Mouse (Mus musculus): ENCODE data around the gene Flvcr2. TPM values are rescaled to one million over a fixed set of nuclear protein-coding genes. Genes with fewer than 3 reads are reported as not detected.

Flvcr2 gene
- total and polyA plus RNA-seq, 3 experiments: 0.07 TPM; not detected in 2

- Histone ChIP-seq H3K4me3 (ENCODE audit: control insufficient read depth in 1 of 2, insufficient read depth in 1 of 2, low read depth in 2 of 2, low read length in 2 of 2) (no peak overlapping the region), H3K36me3 (ENCODE audit: control insufficient read depth in 1 of 2, insufficient read depth in 2 of 2, low read length in 2 of 2) (peaks cover 0 to 2% of the 10 kb centered on the region in 2 experiments; a peak in 1 of 4 replicates), H3K79me2 (ENCODE audit: control insufficient read depth, insufficient read depth, low read length, poor library complexity) (no peaks in the 10 kb centered on the region), H3K4me1 (ENCODE audit: control insufficient read depth in 1 of 2, insufficient read depth in 2 of 2, low read length in 2 of 2) (peaks cover 0 to 2% of the 10 kb centered on the region in 2 experiments; a peak in 2 of 4 replicates), H3K9ac (ENCODE audit: control insufficient read depth, low read depth, low read length, poor library complexity, severe bottlenecking) (no peak overlapping the region), H3K9me3 (replicated peaks; ENCODE audit: insufficient read depth, low read length) (no peaks in the 10 kb centered on the region), H3K27me3 (ENCODE audit: control insufficient read depth in 1 of 2, insufficient read depth in 2 of 2, low read length in 2 of 2) (peaks cover 0 to 6% of the 10 kb centered on the region in 2 experiments; a peak in 2 of 4 replicates), H3K27ac (ENCODE audit: control insufficient read depth, low read depth, low read length) (no peak overlapping the region)
- peak; percentile 76 for TF ChIP-seq SMC3 (IDR thresholded peaks at IDR 0.05; ENCODE audit: low read depth, low read length)
- TF ChIP-seq POLR2AphosphoS5 (IDR thresholded peaks at IDR 0.05; ENCODE audit: borderline replicate concordance, low read depth, low read length): no peak
- no peak for TF ChIP-seq JUND (IDR thresholded peaks at IDR 0.05; ENCODE audit: low read depth, low read length)
- no peak for TF ChIP-seq USF2 (IDR thresholded peaks at IDR 0.05; ENCODE audit: borderline replicate concordance in 1 of 2, insufficient read depth in 1 of 2, low read depth in 1 of 2, low read length in 2 of 2)
- TF ChIP-seq ZC3H11A (IDR thresholded peaks at IDR 0.05; ENCODE audit: low read depth, low read length): peak; percentile 64
- TF ChIP-seq BHLHE40 (IDR thresholded peaks at IDR 0.05; ENCODE audit: borderline replicate concordance, low read depth, low read length): 0 out of 2 replicates have a peak, but pooled peaks have one; percentile 48
- peak; percentile 77 for TF ChIP-seq RAD21 (IDR thresholded peaks at IDR 0.05; ENCODE audit: low read depth, low read length)
- no peak for TF ChIP-seq CHD2 (IDR thresholded peaks at IDR 0.05; ENCODE audit: low read length)
- no peak for TF ChIP-seq ZMIZ1 (IDR thresholded peaks at IDR 0.05; ENCODE audit: low read depth, low read length)
- peak; percentile 63; the same call in 1 of the 2 replicates for TF ChIP-seq USF1 (IDR thresholded peaks at IDR 0.05; ENCODE audit: low read depth, low read length)
- TF ChIP-seq MAX (IDR thresholded peaks at IDR 0.05; ENCODE audit: low read length): peak; percentile 81
- peak; percentile 70; the same call in 1 of the 2 replicates for TF ChIP-seq MYC (IDR thresholded peaks at IDR 0.05; ENCODE audit: low read depth, low read length)
- peak; percentile 87 to 98 (median 91) for TF ChIP-seq CTCF (IDR thresholded peaks at IDR 0.05 in 2 of 3, conservative IDR thresholded peaks at IDR 0.05 in 1 of 3; ENCODE audit: control insufficient read depth in 1 of 3, insufficient read depth in 1 of 3, low read depth in 2 of 3, low read length in 3 of 3, poor library complexity in 1 of 3, severe bottlenecking in 1 of 3)
- DNase-seq (ENCODE audit: low read depth, low spot score): peak; percentile 53
These were observed 17.1 kb upstream of the Flvcr2 start for GRCm38 (mm10) chr12:85729022-85729944.

- Histone ChIP-seq H3K79me2 (ENCODE audit: control insufficient read depth, insufficient read depth, low read length, poor library complexity) (no peaks in the 10 kb centered on the region), H3K4me1 (ENCODE audit: control insufficient read depth in 1 of 2, insufficient read depth in 2 of 2, low read length in 2 of 2) (peaks cover 0 to 2% of the 10 kb centered on the region in 2 experiments; a peak in 2 of 4 replicates), H3K27ac (ENCODE audit: control insufficient read depth, low read depth, low read length) (no peak overlapping the region), H3K27me3 (ENCODE audit: control insufficient read depth in 1 of 2, insufficient read depth in 2 of 2, low read length in 2 of 2) (peaks cover 0 to 6% of the 10 kb centered on the region in 2 experiments; a peak in 2 of 4 replicates), H3K36me3 (ENCODE audit: control insufficient read depth in 1 of 2, insufficient read depth in 2 of 2, low read length in 2 of 2) (peaks cover 0 to 2% of the 10 kb centered on the region in 2 experiments; a peak in 1 of 4 replicates), H3K9me3 (replicated peaks; ENCODE audit: insufficient read depth, low read length) (no peaks in the 10 kb centered on the region), H3K4me3 (ENCODE audit: control insufficient read depth in 1 of 2, insufficient read depth in 1 of 2, low read depth in 2 of 2, low read length in 2 of 2) (no peak overlapping the region), H3K9ac (ENCODE audit: control insufficient read depth, low read depth, low read length, poor library complexity, severe bottlenecking) (no peak overlapping the region)
- DNase-seq (ENCODE audit: low read depth, low spot score): no peak
- TF ChIP-seq MEF2A (IDR thresholded peaks at IDR 0.05; ENCODE audit: extremely low read depth, insufficient replicate concordance, low read depth, low read length, poor library complexity, severe bottlenecking) (no peak), SMC3 (IDR thresholded peaks at IDR 0.05; ENCODE audit: low read depth, low read length) (no peak), ELF1 (IDR thresholded peaks at IDR 0.05; ENCODE audit: low read depth, low read length) (no peak), MAZ (IDR thresholded peaks at IDR 0.05; ENCODE audit: low read depth, low read length) (no peak), POLR2A (IDR thresholded peaks at IDR 0.05; ENCODE audit: control insufficient read depth in 1 of 2, insufficient read depth in 1 of 2, low read depth in 1 of 2, low read length in 2 of 2, poor library complexity in 1 of 2) (no peak), ZC3H11A (IDR thresholded peaks at IDR 0.05; ENCODE audit: low read depth, low read length) (no peak), POLR2AphosphoS5 (IDR thresholded peaks at IDR 0.05; ENCODE audit: borderline replicate concordance, low read depth, low read length) (no peak), MXI1 (IDR thresholded peaks at IDR 0.05; ENCODE audit: low read depth, low read length) (no peak), E2F4 (IDR thresholded peaks at IDR 0.05; ENCODE audit: borderline replicate concordance, low read depth, low read length) (no peak)
These were observed 16.4 kb upstream of the Flvcr2 start for GRCm38 (mm10) chr12:85729945-85730290.

Measured in MEL (cell line).